8 mouse cellular contexts compared by ENCODE assay signal in genomic region chr14:56887887-56888286, GRCm38 (mm10). TPM values are rescaled to one million over a fixed set of nuclear protein-coding genes. Genes with fewer than 3 reads are reported as not detected.
DNase-seq lines count a peak whose midpoint lies in the region; ATAC-seq and TF ChIP-seq lines count a peak whose summit lies in the region.

No protein-coding gene starts in this region.

- peaks cover 45% of the 10 kb centered on the region for H3K36me3 ChIP-seq in megakaryocyte, embryonic 14.5 days (replicated peaks; ENCODE audit: low read length)

- peak overlapping the region; percentile 83 for H3K4me3 ChIP-seq in gastrocnemius, adult 2 months
- H3K4me3 ChIP-seq in megakaryocyte, embryonic 14.5 days (replicated peaks) = peak overlapping the region; percentile 91

- H3K27me3 ChIP-seq in megakaryocyte, embryonic 14.5 days (replicated peaks) = no peaks in the 10 kb centered on the region

- peak overlapping the region; percentile 98 for H3K27ac ChIP-seq in gastrocnemius, adult 2 months

- DNase-seq in ZHBTc4 (ENCODE audit: low read depth, low spot score) = peak; percentile 89
- peak; percentile 78 for DNase-seq in gastrocnemius, adult 2 months
- peak; percentile 91 for DNase-seq in induced T-regulatory cell, adult 2 months (ENCODE audit: low read depth)
- DNase-seq in left cerebral cortex, adult 9 months (ENCODE audit: low spot score in 2 of 2) = peak; percentile 62 to 67
- DNase-seq in right cerebral cortex, adult 2 months (ENCODE audit: low spot score in 2 of 2) = peak; percentile 66 to 71
- DNase-seq in urinary bladder, postnatal 25 days (ENCODE audit: low spot score) = peak; percentile 23

- TF ChIP-seq CTCF in gastrocnemius, adult 2 months (IDR thresholded peaks at IDR 0.05) = peak; percentile 78

- ATAC-seq in common myeloid progenitor, adult 5-6 weeks (replicated peaks; ENCODE audit: low read depth, poor library complexity, severe bottlenecking) = peak; percentile 65

- intact Hi-C loops in gastrocnemius, adult 2 months (cut with DNase I) = loop anchor here (2.0 kb wide), 1 partner anchor 75 kb away; no protein-coding TSS in a partner anchor

- peaks cover 32% of the 10 kb centered on the region for H3K4me1 ChIP-seq in megakaryocyte, embryonic 14.5 days

- H3K9me3 ChIP-seq in megakaryocyte, embryonic 14.5 days = peaks cover 4% of the 10 kb centered on the region; the same call in 1 of the 2 replicates

RNA-seq across cellular contexts. Expression of gene Zmym2, which starts 1.4 kb away (rescaled TPM):
- total RNA-seq in common myeloid progenitor, adult 5-6 weeks (2017) = 39.2 and 52.0 TPM in 2 replicates
- total RNA-seq in gastrocnemius, adult 2 months (2021) = 10 to 100 TPM; 35.2 to 36.8 TPM
- 1.2 TPM in 1 of 2 replicates, not detected in the other for polyA plus RNA-seq in megakaryocyte, embryonic 14.5 days (2012; ENCODE audit: insufficient read depth, low replicate concordance)

Comparison
In these comparisons a context has a peak if more than half of its experiments do, and no peak if none do; other contexts are left out.
1. Peak in every context shown above with its lines: DNase-seq, ATAC-seq, H3K4me3 ChIP-seq and H3K27ac ChIP-seq.
2. DNase-seq: peak in every context shown above with its lines; median percentile 91 in induced T-regulatory cell, adult 2 months; 89 in ZHBTc4; 78 in gastrocnemius, adult 2 months; 68 in right cerebral cortex, adult 2 months; 64 in left cerebral cortex, adult 9 months; 23 in urinary bladder, postnatal 25 days.